ENCODE assay signal across 29 mouse cellular contexts in genomic region chr13:60061589-60061988, GRCm38 (mm10).
A peak's percentile ranks its signal among the peaks of the same experiment; 100 is the strongest.
DNase-seq lines count a peak whose midpoint lies in the region; ATAC-seq lines count a peak whose summit lies in the region.
"Had no signal": no experiment of that assay in that cellular context is flagged by ENCODE, and none has a peak within 500 bp of the region (broad histone marks: within the 10 kb centered on the region; RNA-seq: fewer than 3 reads in every experiment).

No protein-coding gene starts in this region.

- H3K4me2 ChIP-seq in forebrain, embryonic 13.5 days: no peak overlapping the region
- H3K4me2 ChIP-seq in kidney, embryonic 16.5 days (replicated peaks; ENCODE audit: low read depth, low read length): no peak overlapping the region
- H3K4me2 ChIP-seq: embryonic facial prominence, embryonic 13.5 days; forebrain, embryonic 15.5 days; heart, embryonic 12.5 days; heart, embryonic 15.5 days; hindbrain, embryonic 13.5 days had no signal

- H3K9ac ChIP-seq in forebrain, embryonic 13.5 days: no peak overlapping the region
- no peak overlapping the region for H3K9ac ChIP-seq in kidney, embryonic 16.5 days (replicated peaks; ENCODE audit: low read length)
- H3K9ac ChIP-seq: embryonic facial prominence, embryonic 13.5 days; forebrain, embryonic 15.5 days; heart, embryonic 12.5 days; heart, embryonic 15.5 days; hindbrain, embryonic 13.5 days had no signal

- H3K9me3 ChIP-seq in forebrain, embryonic 10.5 days: no peaks in the 10 kb centered on the region
- no peaks in the 10 kb centered on the region for H3K9me3 ChIP-seq in forebrain, embryonic 13.5 days (replicated peaks)
- H3K9me3 ChIP-seq in kidney, embryonic 16.5 days (ENCODE audit: low read length): no peaks in the 10 kb centered on the region
- H3K9me3 ChIP-seq: embryonic facial prominence, embryonic 13.5 days; forebrain, embryonic 15.5 days; heart, embryonic 12.5 days; heart, embryonic 15.5 days; hindbrain, embryonic 10.5 days; hindbrain, embryonic 13.5 days had no signal

- H3K36me3 ChIP-seq in forebrain, embryonic 10.5 days (replicated peaks): no peaks in the 10 kb centered on the region
- no peaks in the 10 kb centered on the region for H3K36me3 ChIP-seq in forebrain, embryonic 13.5 days (ENCODE audit: poor library complexity, severe bottlenecking)
- H3K36me3 ChIP-seq in kidney, embryonic 16.5 days (ENCODE audit: insufficient read depth, low read length): no peaks in the 10 kb centered on the region
- H3K36me3 ChIP-seq: embryonic facial prominence, embryonic 13.5 days; forebrain, embryonic 15.5 days; G1E; heart, embryonic 12.5 days; heart, embryonic 15.5 days; hindbrain, embryonic 10.5 days; hindbrain, embryonic 13.5 days had no signal

- peak overlapping the region; percentile 25; the same call in 1 of the 2 replicates for H3K27ac ChIP-seq in forebrain, embryonic 10.5 days
- no peak overlapping the region for H3K27ac ChIP-seq in forebrain, embryonic 13.5 days
- no peak overlapping the region for H3K27ac ChIP-seq in kidney, embryonic 16.5 days (ENCODE audit: low read length)
- H3K27ac ChIP-seq: embryonic facial prominence, embryonic 13.5 days; forebrain, embryonic 15.5 days; heart, embryonic 15.5 days; hindbrain, embryonic 10.5 days; hindbrain, embryonic 13.5 days had no signal

- peaks cover 39% of the 10 kb centered on the region for H3K4me1 ChIP-seq in forebrain, embryonic 10.5 days
- H3K4me1 ChIP-seq in forebrain, embryonic 13.5 days: peaks cover 12% of the 10 kb centered on the region
- H3K4me1 ChIP-seq in kidney, embryonic 16.5 days (ENCODE audit: insufficient read depth, low read length): peaks cover 9% of the 10 kb centered on the region; the same call in 1 of the 2 replicates
- H3K4me1 ChIP-seq: heart, embryonic 12.5 days; heart, embryonic 15.5 days had no signal

- H3K27me3 ChIP-seq in forebrain, embryonic 10.5 days (ENCODE audit: poor library complexity, severe bottlenecking): no peaks in the 10 kb centered on the region
- no peaks in the 10 kb centered on the region; the same call in 1 of the 2 replicates for H3K27me3 ChIP-seq in forebrain, embryonic 13.5 days
- no peaks in the 10 kb centered on the region for H3K27me3 ChIP-seq in kidney, embryonic 16.5 days (ENCODE audit: insufficient read depth, low read length)
- H3K27me3 ChIP-seq: CH12.LX; embryonic facial prominence, embryonic 13.5 days; forebrain, embryonic 15.5 days; heart, embryonic 12.5 days; heart, embryonic 15.5 days; hindbrain, embryonic 13.5 days; Patski had no signal

- WGBS in forebrain, embryonic 10.5 days: 84% methylated on average over 6 of the region's 6 CpGs
- WGBS in forebrain, embryonic 13.5 days: 86% methylated on average over 6 of the region's 6 CpGs
- 66% methylated on average over 6 of the region's 6 CpGs for WGBS in kidney, embryonic 16.5 days

- no peak overlapping the region for H3K4me3 ChIP-seq in forebrain, embryonic 10.5 days
- H3K4me3 ChIP-seq in forebrain, embryonic 13.5 days: no peak overlapping the region
- no peak overlapping the region for H3K4me3 ChIP-seq in kidney, embryonic 16.5 days (ENCODE audit: low read length)
- H3K4me3 ChIP-seq: embryonic facial prominence, embryonic 13.5 days; forebrain, embryonic 15.5 days; heart, embryonic 12.5 days; heart, embryonic 15.5 days; hindbrain, embryonic 10.5 days; hindbrain, embryonic 13.5 days had no signal

- peak; percentile 51 for DNase-seq in adrenal gland, adult 2 months
- no peak for DNase-seq in adrenal gland, adult 18-20 months (ENCODE audit: low spot score in 2 of 2)
- no peak for DNase-seq in forebrain, embryonic 10.5 days (ENCODE audit: extremely low spot score, low spot score)
- DNase-seq in adrenal gland, postnatal 10 days: peak; percentile 35
- DNase-seq in adrenal gland, postnatal 36 days: peak; percentile 44 to 46
- DNase-seq in left cerebral cortex, adult 8-10 months (ENCODE audit: low spot score in 2 of 2): no peak
- DNase-seq: B cell, adult 2 months; cerebellum, adult 18-20 months; cerebellum, adult 9-10 months; cerebellum, postnatal 14 days; gastrocnemius, postnatal 25 days; heart, adult 18-20 months; heart, postnatal 10 days; heart, postnatal 36 days; kidney, adult 18-20 months had no signal

- ATAC-seq in forebrain, embryonic 13.5 days: no peak
- ATAC-seq in kidney, embryonic 16.5 days (ENCODE audit: low FRiP score, low TSS enrichment): no peak
- ATAC-seq: forebrain, embryonic 15.5 days; hindbrain, embryonic 16.5 days; inflammation-experienced regulatory T-cells, adult 6 months; intestine, embryonic 16.5 days; Patski had no signal

Comparison
In these comparisons a context has a peak if more than half of its experiments do, and no peak if none do; other contexts are left out.
1. DNase-seq: peak in adrenal gland, adult 2 months (single experiment), adrenal gland, postnatal 10 days (single experiment) and adrenal gland, postnatal 36 days (2 of 2); none in adrenal gland, adult 18-20 months (0 of 2), forebrain, embryonic 10.5 days (single experiment) and left cerebral cortex, adult 8-10 months (0 of 2).